Mouse (Mus musculus) testis, adult 2 months (tissue): Measurements from ENCODE around the gene B4galnt4.

Experiments used
- CTCF ChIP-seq: fragments of 200-500 bp; IDR thresholded peaks from 2 replicates; pipeline ENCODE4 v1.5.1; 2012; ENCODE audit warnings: low read depth, mild to moderate bottlenecking, inconsistent platforms, low read length, moderate library complexity; ENCODE audit not compliant: control insufficient read depth, insufficient read depth, insufficient replicate concordance
- POLR2A ChIP-seq: fragments of 200-500 bp; IDR thresholded peaks from 2 replicates; pipeline ENCODE4 v1.6.1; 2012; ENCODE audit warnings: low read depth, mild to moderate bottlenecking, inconsistent platforms, low read length, moderate library complexity; ENCODE audit not compliant: control insufficient read depth

GRCm38 (mm10) chr7:141021489-141022449, 39.1 kb upstream of the B4galnt4 start:
- TF ChIP-seq CTCF (no peak), POLR2A (no peak)
